Mouse (Mus musculus): ENCODE data around the gene Pon3.

DNA sequence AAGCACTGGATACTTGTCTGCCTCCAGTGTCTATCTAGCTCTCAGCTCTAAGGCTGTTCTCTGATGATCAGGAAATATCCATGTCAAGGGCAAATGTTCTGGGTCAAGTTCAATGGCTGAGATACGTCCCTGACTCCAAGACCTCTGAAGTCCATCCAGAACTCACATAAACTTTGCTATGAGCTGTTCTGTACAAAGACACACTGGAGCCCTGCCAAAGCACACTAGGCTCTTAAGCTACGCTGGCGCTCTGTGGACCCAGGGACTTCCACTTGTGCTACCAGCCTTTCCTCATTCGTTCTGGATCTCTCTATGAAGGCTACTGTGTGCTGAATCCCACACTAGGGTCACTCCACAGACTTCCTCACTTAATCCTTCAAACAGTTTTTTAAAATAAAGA lies 66.6 kb downstream of the Pon3 start:
- no peak for TF ChIP-seq CTCF (IDR thresholded peaks at IDR 0.05; ENCODE audit: low read depth)
- no peak; the same call in 1 of the 2 replicates for TF ChIP-seq EP300 (IDR thresholded peaks at IDR 0.05; ENCODE audit: low read depth)
